Mouse (Mus musculus): ENCODE data around the gene Hcn3. TPM values are rescaled to one million over a fixed set of nuclear protein-coding genes. Genes with fewer than 3 reads are reported as not detected.
A peak's percentile ranks its signal among the peaks of the same experiment; 100 is the strongest.
"Not testable (repeated sequence)": the region's sequence is repeated elsewhere in the genome, so short reads cannot be mapped to it uniquely, and the experiment has no call there.

Hcn3 gene
- total RNA-seq, 2 experiments from 2014 or later, result 12.9 to 19.1 TPM

GRCm38 (mm10) chr3:89182531-89183057 lies 22.6 kb upstream of the Hcn3 start:
- DNase-seq (ENCODE audit: low spot score in 2 of 2), result no peak
- intact Hi-C loops (cut with DNase I), result no loop called here

GRCm38 (mm10) chr3:89181749-89182500 lies 21.9 kb upstream of the Hcn3 start:
- no peak for DNase-seq (ENCODE audit: low spot score in 2 of 2)
- intact Hi-C loops (cut with DNase I), result no loop called here

- intact Hi-C loops (cut with DNase I), result no loop called here
- DNase-seq (ENCODE audit: low spot score in 2 of 2), result no peak
Measured at GRCm38 (mm10) chr3:89179056-89179455, 19.1 kb upstream of the Hcn3 start.

GRCm38 (mm10) chr3:89178107-89178385 lies 18.1 kb upstream of the Hcn3 start:
- intact Hi-C loops (cut with DNase I), result no loop called here
- no peak for DNase-seq (ENCODE audit: low spot score in 2 of 2)

- intact Hi-C loops (cut with DNase I), result no loop called here
- DNase-seq (ENCODE audit: low spot score in 2 of 2), result peak; percentile 83 to 87
Measured at GRCm38 (mm10) chr3:89177242-89178106, 17.5 kb upstream of the Hcn3 start, which contains the start of gene Scamp3. Gene Scamp3, plus strand, starts transcription at chr3:89177473.

- intact Hi-C loops (cut with DNase I), result no loop called here
- DNase-seq (ENCODE audit: low spot score in 2 of 2), result no peak
Measured at GRCm38 (mm10) chr3:89176421-89176820, 16.4 kb upstream of the Hcn3 start.

GRCm38 (mm10) chr3:89175544-89175943 lies 15.5 kb upstream of the Hcn3 start:
- intact Hi-C loops (cut with DNase I), result no loop called here
- no peak for DNase-seq (ENCODE audit: low spot score in 2 of 2)

GRCm38 (mm10) chr3:89174844-89175243 lies 14.8 kb upstream of the Hcn3 start:
- intact Hi-C loops (cut with DNase I), result no loop called here
- no peak for DNase-seq (ENCODE audit: low spot score in 2 of 2)

GRCm38 (mm10) chr3:89166945-89167344 lies 6.9 kb upstream of the Hcn3 start:
- DNase-seq (ENCODE audit: low spot score in 2 of 2), result no peak
- intact Hi-C loops (cut with DNase I), result no loop called here

- DNase-seq (ENCODE audit: low spot score in 2 of 2), result no peak
- intact Hi-C loops (cut with DNase I), result no loop called here
Measured at GRCm38 (mm10) chr3:89165268-89165870, 5.4 kb upstream of the Hcn3 start.

- intact Hi-C loops (cut with DNase I), result loop anchor here (5.0 kb wide), 2 partner anchors 47 to 217 kb away; no protein-coding TSS in a partner anchor
- DNase-seq (ENCODE audit: low spot score in 2 of 2), result peak; percentile 93
Measured at GRCm38 (mm10) chr3:89164506-89165267, 4.7 kb upstream of the Hcn3 start, which contains the start of gene Clk2. Gene Clk2, plus strand, starts transcription at chr3:89164795.

GRCm38 (mm10) chr3:89163643-89164245 lies 3.7 kb upstream of the Hcn3 start:
- intact Hi-C loops (cut with DNase I), result loop anchor here (5.0 kb wide), 2 partner anchors 46 to 216 kb away; no protein-coding TSS in a partner anchor
- DNase-seq (ENCODE audit: low spot score in 2 of 2), result no peak

GRCm38 (mm10) chr3:89163123-89163522 lies 3.1 kb upstream of the Hcn3 start:
- intact Hi-C loops (cut with DNase I), result loop anchor here (5.0 kb wide), 2 partner anchors 46 to 216 kb away; no protein-coding TSS in a partner anchor

GRCm38 (mm10) chr3:89161786-89162185 lies 1.8 kb upstream of the Hcn3 start:
- DNase-seq (ENCODE audit: low spot score in 2 of 2), result no peak
- intact Hi-C loops (cut with DNase I), result loop anchor here (5.0 kb wide), 2 partner anchors 44 to 214 kb away; no protein-coding TSS in a partner anchor

More at GRCm38 (mm10) chr3:89163123-89163522, 3.1 kb upstream of the Hcn3 start:
- DNase-seq (ENCODE audit: low spot score in 2 of 2), result no peak

GRCm38 (mm10) chr3:89161207-89161606 lies 1.2 kb upstream of the Hcn3 start:
- DNase-seq (ENCODE audit: low spot score in 2 of 2), result not testable (repeated sequence)
- intact Hi-C loops (cut with DNase I), result loop anchor here (5.0 kb wide), 2 partner anchors 44 to 214 kb away; no protein-coding TSS in a partner anchor

GRCm38 (mm10) chr3:89159211-89159610 lies 785 bp downstream of the Hcn3 start:
- intact Hi-C loops (cut with DNase I), result loop anchor here (5.0 kb wide), 1 partner anchor 67 kb away; the partner anchor contains the start of gene Rusc1

GRCm38 (mm10) chr3:89158651-89159050 lies 1.3 kb downstream of the Hcn3 start:
- DNase-seq (ENCODE audit: low spot score in 2 of 2), result no peak
- intact Hi-C loops (cut with DNase I), result loop anchor here (5.0 kb wide), 1 partner anchor 66 kb away; the partner anchor contains the start of gene Rusc1

More at GRCm38 (mm10) chr3:89159211-89159610, 785 bp downstream of the Hcn3 start:
- peak in 1 of 2 experiments; percentile 26 for DNase-seq (ENCODE audit: low spot score in 2 of 2)

- DNase-seq (ENCODE audit: low spot score in 2 of 2), result no peak
- intact Hi-C loops (cut with DNase I), result loop anchor here (5.0 kb wide), 1 partner anchor 65 kb away; the partner anchor contains the start of gene Rusc1
Measured at GRCm38 (mm10) chr3:89156951-89157350, 3.0 kb downstream of the Hcn3 start.

Measured in left cerebral cortex, postnatal 36 days (tissue).